Mouse (Mus musculus): ENCODE data around the gene Nova2. TPM values are rescaled to one million over a fixed set of nuclear protein-coding genes. Genes with fewer than 3 reads are reported as not detected.
A peak's percentile ranks its signal among the peaks of the same experiment; 100 is the strongest.

The Nova2 gene
- polyA plus RNA-seq, 1 experiment from 2014 or later: 0.33 TPM

DNA sequence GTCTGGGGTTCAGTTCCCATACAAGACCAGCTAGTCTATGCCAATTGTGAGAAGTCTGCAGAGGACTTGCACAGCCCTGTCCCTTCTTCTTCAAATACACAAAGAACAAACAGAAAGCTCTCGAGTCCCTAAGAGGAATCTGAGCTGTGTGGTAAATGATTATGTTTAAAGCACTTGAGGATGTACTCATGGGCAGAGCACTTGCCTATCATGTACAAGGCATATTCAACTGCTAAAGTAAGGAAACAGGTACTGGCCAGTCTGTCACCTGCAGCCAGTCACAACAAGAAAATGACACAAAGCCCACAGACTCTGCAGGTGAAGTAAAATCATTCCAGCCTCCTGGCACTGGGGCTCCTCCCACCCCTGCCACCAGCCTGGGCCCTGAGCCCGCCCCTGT is 25.2 kb upstream of the Nova2 start:
- WGBS: 87% methylated on average over 2 of the region's 2 CpGs
- H3K27me3 ChIP-seq: no peaks in the 10 kb centered on the region
- no peak overlapping the region for H3K27ac ChIP-seq
- H3K4me1 ChIP-seq (replicated peaks): no peaks in the 10 kb centered on the region
- no peak for ATAC-seq (ENCODE audit: insufficient number of reproducible peaks, insufficient read depth, low FRiP score, low TSS enrichment, low read depth)
- H3K36me3 ChIP-seq: peaks cover 66% of the 10 kb centered on the region
- H3K4me2 ChIP-seq: no peak overlapping the region
- no peak overlapping the region for H3K9ac ChIP-seq (replicated peaks)
- no peak overlapping the region for H3K4me3 ChIP-seq (replicated peaks)
- no peaks in the 10 kb centered on the region for H3K9me3 ChIP-seq

DNA sequence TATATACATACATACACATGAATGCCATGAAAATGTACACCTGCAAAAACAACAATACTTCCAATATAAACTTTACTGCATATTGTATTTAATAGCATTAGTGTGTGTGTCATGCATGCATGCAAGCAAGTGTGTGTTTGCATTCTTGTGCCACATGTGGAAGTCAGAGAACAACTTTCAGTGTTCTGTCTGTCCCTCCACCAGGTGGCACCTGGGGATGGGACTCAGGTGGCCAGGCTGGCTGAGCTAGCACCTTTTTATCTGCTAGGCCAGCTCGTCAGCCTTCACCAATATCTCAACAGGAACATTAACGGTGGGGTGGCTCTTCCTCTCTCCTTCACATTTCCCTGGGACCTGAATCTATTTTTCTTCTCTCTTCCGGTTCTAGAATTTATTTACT is 23.2 kb upstream of the Nova2 start:
- H3K4me1 ChIP-seq (replicated peaks): no peaks in the 10 kb centered on the region
- peaks cover 76% of the 10 kb centered on the region for H3K36me3 ChIP-seq
- no peak overlapping the region for H3K4me3 ChIP-seq (replicated peaks)
- H3K9ac ChIP-seq (replicated peaks): no peak overlapping the region
- no peak overlapping the region for H3K27ac ChIP-seq
- no peaks in the 10 kb centered on the region for H3K27me3 ChIP-seq
- no peaks in the 10 kb centered on the region for H3K9me3 ChIP-seq
- no peak overlapping the region for H3K4me2 ChIP-seq
- WGBS: 76% methylated on average over 3 of the region's 3 CpGs
- ATAC-seq (ENCODE audit: insufficient number of reproducible peaks, insufficient read depth, low FRiP score, low TSS enrichment, low read depth): no peak

DNA sequence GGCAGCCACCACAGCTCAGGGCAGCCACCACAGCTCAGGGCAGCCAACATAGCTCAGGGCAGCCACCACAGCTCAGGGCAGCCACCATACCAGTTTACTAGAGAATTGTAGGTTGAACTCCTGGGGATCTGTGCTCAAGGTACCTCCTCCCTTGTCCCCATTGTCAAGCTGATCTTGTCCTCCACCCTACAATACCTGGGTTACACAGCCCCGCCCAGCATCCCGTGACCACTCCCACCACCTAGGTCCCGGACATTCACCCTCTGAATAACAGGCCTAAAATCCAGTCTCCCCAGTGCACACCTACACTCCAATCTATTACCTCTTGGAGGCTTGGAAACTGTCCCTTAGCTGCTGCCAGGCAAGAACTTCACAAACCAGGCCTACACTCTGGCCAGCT is 20.7 kb upstream of the Nova2 start:
- Histone ChIP-seq H3K27ac (no peak overlapping the region), H3K4me1 (replicated peaks) (peaks cover 11% of the 10 kb centered on the region), H3K27me3 (no peaks in the 10 kb centered on the region), H3K36me3 (peaks cover 59% of the 10 kb centered on the region), H3K4me3 (replicated peaks) (no peak overlapping the region), H3K9ac (replicated peaks) (no peak overlapping the region), H3K4me2 (no peak overlapping the region), H3K9me3 (no peaks in the 10 kb centered on the region)
- no peak for ATAC-seq (ENCODE audit: insufficient number of reproducible peaks, insufficient read depth, low FRiP score, low TSS enrichment, low read depth)
- 87% methylated on average over 3 of the region's 3 CpGs for WGBS

DNA sequence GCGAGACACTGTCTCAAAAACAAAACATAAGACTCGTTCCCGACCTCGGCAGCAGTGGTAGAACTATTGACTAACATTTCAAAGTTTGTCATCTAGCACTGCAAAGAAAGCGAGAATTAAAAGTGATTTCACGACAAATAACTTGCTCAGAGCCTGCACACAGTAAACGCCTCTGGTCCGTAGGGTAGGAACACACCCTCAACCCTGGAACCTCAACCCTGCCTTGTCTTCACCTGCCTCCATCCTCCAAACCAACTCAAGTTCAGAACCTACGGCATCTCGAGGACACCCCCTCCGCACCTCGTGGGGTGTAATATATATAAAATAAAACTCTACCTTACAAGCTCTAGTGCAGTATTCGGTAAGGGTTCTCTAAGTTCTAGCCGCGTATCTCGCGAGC is 15.9 kb upstream of the Nova2 start:
- WGBS: 10% methylated on average over 17 of the region's 17 CpGs
- Histone ChIP-seq H3K9me3 (no peaks in the 10 kb centered on the region), H3K4me2 (peak overlapping the region; percentile 76), H3K27me3 (no peaks in the 10 kb centered on the region), H3K27ac (no peak overlapping the region), H3K36me3 (peaks cover 18% of the 10 kb centered on the region), H3K4me1 (replicated peaks) (peaks cover 17% of the 10 kb centered on the region), H3K9ac (replicated peaks) (peak overlapping the region; percentile 71), H3K4me3 (replicated peaks) (peak overlapping the region; percentile 81)
- peak; percentile 15; the same call in 1 of the 2 replicates for ATAC-seq (ENCODE audit: insufficient number of reproducible peaks, insufficient read depth, low FRiP score, low TSS enrichment, low read depth)

DNA sequence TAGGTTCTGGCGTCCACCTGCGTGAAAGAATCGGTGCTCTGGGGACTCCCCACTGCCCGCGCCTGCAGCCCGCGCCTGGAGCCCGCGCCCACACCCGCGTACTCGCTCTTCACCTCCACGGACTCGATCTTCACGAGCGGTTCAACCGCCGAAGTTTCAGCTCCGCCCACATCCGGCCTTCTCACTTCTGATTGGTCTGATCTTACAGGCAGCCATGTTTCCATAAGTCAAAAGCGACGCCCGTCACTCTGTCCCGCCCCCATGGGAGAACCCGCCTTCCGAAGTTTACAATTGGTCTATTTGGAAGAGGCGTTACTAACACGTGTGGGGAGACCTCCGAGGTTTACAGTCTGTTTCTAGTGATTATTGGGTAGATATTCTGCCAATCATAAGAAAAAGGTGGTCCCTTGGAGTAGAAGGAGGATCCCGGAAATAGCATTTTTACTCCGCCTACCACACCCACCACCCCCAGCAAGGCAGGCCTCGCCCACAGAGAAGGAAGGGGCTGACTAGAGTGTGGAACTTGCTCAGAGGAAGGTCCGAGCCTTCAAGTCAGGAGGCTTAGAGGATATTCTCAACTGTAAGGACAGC is 15.4 kb upstream of the Nova2 start, which contains the start of gene Ccdc61:
Ccdc61 (minus strand) TSS at position 175 of the 591 bp plus-strand sequence.
- Histone ChIP-seq H3K4me2 (peak within 1 kb of the TSS; percentile 76), H3K4me3 (replicated peaks) (peak within 1 kb of the TSS; percentile 81), H3K4me1 (replicated peaks) (peaks cover 17% of the 10 kb centered on the region), H3K27me3 (no peaks in the 10 kb centered on the region), H3K9ac (replicated peaks) (peak within 1 kb of the TSS; percentile 71), H3K27ac (no peak within 1 kb of the TSS), H3K36me3 (peaks cover 18% of the 10 kb centered on the region), H3K9me3 (no peaks in the 10 kb centered on the region)
- 2% methylated on average over 32 of the region's 33 CpGs for WGBS
- peak; percentile 99 for ATAC-seq (ENCODE audit: insufficient number of reproducible peaks, insufficient read depth, low FRiP score, low TSS enrichment, low read depth)

DNA sequence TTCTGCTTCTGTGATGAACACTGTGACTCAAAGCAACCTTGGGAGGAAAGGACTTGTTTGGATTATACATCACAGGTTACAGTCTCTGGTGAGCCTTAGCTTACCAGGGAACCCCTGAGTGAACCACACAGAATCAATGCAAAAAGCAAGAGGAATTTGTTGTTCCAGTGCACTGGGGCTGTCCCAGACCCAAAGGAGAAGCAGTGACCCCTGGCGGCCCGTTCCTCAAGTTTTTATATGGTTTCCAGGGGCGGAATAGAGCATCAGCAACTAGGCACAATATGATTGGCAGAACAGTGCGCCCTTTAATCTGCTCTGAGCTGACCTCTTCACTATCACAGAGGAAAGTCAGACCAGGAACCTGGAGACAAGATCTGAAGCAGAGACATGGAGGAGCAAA is 9.4 kb upstream of the Nova2 start:
- H3K9me3 ChIP-seq: no peaks in the 10 kb centered on the region
- no peak for ATAC-seq (ENCODE audit: insufficient number of reproducible peaks, insufficient read depth, low FRiP score, low TSS enrichment, low read depth)
- H3K27me3 ChIP-seq: peaks cover 16% of the 10 kb centered on the region
- 77% methylated on average over 4 of the region's 4 CpGs for WGBS
- no peak overlapping the region for H3K4me2 ChIP-seq
- no peak overlapping the region for H3K27ac ChIP-seq
- H3K36me3 ChIP-seq: no peaks in the 10 kb centered on the region
- H3K4me3 ChIP-seq (replicated peaks): no peak overlapping the region
- H3K9ac ChIP-seq (replicated peaks): no peak overlapping the region
- 0 out of 2 replicates have a peak, but pooled peaks cover under 1% of the 10 kb centered on the region for H3K4me1 ChIP-seq (replicated peaks)

DNA sequence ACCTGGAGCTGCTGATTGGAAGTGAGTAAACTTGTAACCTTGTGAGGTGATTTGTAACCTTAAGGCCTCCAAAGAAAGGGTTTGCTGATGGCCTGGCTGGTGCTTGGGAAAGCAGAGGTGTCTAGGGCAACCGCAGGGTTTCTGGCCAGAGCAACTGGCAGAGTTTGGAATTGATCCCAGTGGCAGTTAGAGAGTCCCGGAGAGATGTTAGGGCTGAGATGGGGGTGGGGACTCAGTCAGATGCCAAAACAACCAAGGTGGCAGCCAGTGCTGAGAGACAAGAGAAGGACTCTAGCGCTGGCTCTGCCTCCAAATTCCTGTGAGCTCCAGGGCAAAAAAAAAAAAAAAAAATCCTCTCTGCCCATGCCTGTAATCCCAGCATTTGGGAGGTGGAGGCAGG is 7.8 kb upstream of the Nova2 start:
- Histone ChIP-seq H3K36me3 (no peaks in the 10 kb centered on the region), H3K4me2 (no peak overlapping the region), H3K27ac (no peak overlapping the region), H3K9ac (replicated peaks) (no peak overlapping the region), H3K4me3 (replicated peaks) (no peak overlapping the region), H3K27me3 (peaks cover 32% of the 10 kb centered on the region), H3K4me1 (replicated peaks) (no peaks in the 10 kb centered on the region), H3K9me3 (no peaks in the 10 kb centered on the region)
- ATAC-seq (ENCODE audit: insufficient number of reproducible peaks, insufficient read depth, low FRiP score, low TSS enrichment, low read depth): no peak
- WGBS: 61% methylated on average over 3 of the region's 3 CpGs

DNA sequence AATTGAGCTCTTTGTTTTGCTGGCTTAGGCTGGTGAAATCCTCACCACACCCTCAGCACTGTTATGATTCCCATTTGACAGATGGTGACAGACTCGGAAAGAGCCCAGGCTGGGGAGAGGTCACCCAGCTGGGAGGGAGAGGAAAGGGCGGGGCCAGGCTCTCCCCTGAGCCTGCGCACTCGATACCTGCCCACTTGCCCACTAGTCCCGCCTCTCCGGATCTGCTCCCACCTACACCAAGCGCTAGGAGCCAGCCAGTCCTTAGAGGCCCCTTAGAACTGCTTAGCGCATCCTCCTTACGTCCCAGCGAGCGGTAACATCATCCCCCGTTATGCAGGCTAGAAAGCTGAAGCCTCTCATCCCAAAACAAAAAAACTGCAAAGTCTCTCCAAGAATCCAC is 4.6 kb upstream of the Nova2 start:
- no peak overlapping the region for H3K9ac ChIP-seq (replicated peaks)
- no peak overlapping the region for H3K27ac ChIP-seq
- WGBS: 1% methylated on average over 12 of the region's 12 CpGs
- H3K36me3 ChIP-seq: no peaks in the 10 kb centered on the region
- peaks cover 5% of the 10 kb centered on the region; the same call in 1 of the 2 replicates for H3K9me3 ChIP-seq
- no peak overlapping the region for H3K4me3 ChIP-seq (replicated peaks)
- H3K27me3 ChIP-seq: peaks cover 62% of the 10 kb centered on the region
- peak overlapping the region; percentile 31 for H3K4me2 ChIP-seq
- no peak for ATAC-seq (ENCODE audit: insufficient number of reproducible peaks, insufficient read depth, low FRiP score, low TSS enrichment, low read depth)
- peaks cover 9% of the 10 kb centered on the region; the same call in 1 of the 2 replicates for H3K4me1 ChIP-seq (replicated peaks)

DNA sequence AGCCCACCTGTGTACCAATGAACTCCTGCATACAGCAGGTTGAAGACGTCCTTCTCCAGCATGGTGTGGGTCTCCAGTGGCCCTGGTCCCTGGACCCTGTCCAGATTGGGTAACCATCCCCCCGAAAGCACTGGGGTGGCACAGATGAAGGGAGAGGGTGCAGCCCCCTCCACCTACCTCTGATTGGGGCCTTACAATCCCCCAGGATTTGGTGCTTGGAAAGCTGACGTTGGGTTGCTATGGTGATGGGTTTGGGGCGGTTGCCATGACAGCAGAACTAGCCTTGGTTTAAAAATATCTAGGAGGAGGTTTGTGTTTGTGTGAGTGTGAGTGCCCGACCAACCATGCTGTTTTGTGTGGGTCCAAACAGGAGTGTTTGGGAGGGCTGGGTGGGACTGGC is 2.9 kb upstream of the Nova2 start:
- Histone ChIP-seq H3K9ac (replicated peaks) (no peak overlapping the region), H3K4me1 (replicated peaks) (peaks cover 13% of the 10 kb centered on the region; the same call in 1 of the 2 replicates), H3K27ac (no peak overlapping the region), H3K9me3 (peaks cover 5% of the 10 kb centered on the region; the same call in 1 of the 2 replicates), H3K4me2 (no peak overlapping the region), H3K27me3 (peaks cover 76% of the 10 kb centered on the region), H3K36me3 (no peaks in the 10 kb centered on the region), H3K4me3 (replicated peaks) (no peak overlapping the region)
- ATAC-seq (ENCODE audit: insufficient number of reproducible peaks, insufficient read depth, low FRiP score, low TSS enrichment, low read depth): no peak
- WGBS: 55% methylated on average over 5 of the region's 5 CpGs

DNA sequence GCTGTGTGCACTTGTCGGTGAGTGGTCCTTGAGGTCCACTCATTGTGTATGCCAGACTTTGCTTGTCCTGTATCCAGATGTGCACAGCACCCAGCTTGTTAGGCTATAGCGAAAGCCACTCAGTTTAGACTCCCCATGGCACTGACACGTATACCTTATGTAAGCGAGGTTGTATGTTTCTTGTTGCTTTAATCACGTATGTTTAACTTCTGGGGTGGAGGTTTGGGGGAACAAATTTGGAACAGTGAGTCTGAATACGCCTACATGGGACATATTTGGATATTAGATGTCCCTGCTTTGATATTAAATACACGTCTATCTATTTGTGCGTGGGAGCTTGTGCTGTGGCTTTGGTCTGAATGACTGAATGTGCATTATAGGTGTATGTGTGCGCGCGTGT is 2.4 kb upstream of the Nova2 start:
- WGBS: 73% methylated on average over 11 of the region's 11 CpGs
- H3K27ac ChIP-seq: no peak overlapping the region
- H3K4me1 ChIP-seq (replicated peaks): peaks cover 13% of the 10 kb centered on the region; the same call in 1 of the 2 replicates
- no peak overlapping the region for H3K4me2 ChIP-seq
- H3K27me3 ChIP-seq: peaks cover 78% of the 10 kb centered on the region
- H3K4me3 ChIP-seq (replicated peaks): no peak overlapping the region
- no peaks in the 10 kb centered on the region for H3K36me3 ChIP-seq
- H3K9me3 ChIP-seq: peaks cover 5% of the 10 kb centered on the region; the same call in 1 of the 2 replicates
- no peak for ATAC-seq (ENCODE audit: insufficient number of reproducible peaks, insufficient read depth, low FRiP score, low TSS enrichment, low read depth)
- no peak overlapping the region for H3K9ac ChIP-seq (replicated peaks)

DNA sequence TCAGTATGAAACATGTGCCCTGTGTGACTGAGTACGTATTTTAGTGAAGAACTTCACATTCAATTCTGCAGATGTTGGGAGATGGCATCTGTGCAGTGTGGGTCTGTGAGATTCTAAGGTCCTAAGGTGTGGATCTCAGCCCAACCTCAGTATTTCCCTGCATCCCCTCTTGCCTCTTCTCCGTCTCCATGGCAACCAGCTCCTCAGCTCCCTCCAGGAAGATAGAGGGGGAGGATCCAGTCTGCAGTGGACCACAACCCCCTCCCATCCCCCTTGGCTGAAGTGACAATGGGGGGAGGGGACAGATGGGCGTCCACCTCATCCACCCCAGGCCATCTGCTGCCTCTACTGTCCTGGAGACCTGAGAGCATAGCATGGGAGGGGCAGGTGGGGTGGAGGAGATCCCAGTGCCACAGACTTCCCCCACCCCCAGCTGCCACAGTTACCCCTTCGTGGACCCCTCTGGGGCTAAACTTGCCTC is 1.9 kb upstream of the Nova2 start:
- 30% methylated on average over 4 of the region's 4 CpGs for WGBS
- Histone ChIP-seq H3K4me3 (replicated peaks) (no peak overlapping the region), H3K9ac (replicated peaks) (no peak overlapping the region), H3K4me1 (replicated peaks) (peaks cover 13% of the 10 kb centered on the region; the same call in 1 of the 2 replicates), H3K27me3 (peaks cover 81% of the 10 kb centered on the region), H3K4me2 (no peak overlapping the region), H3K9me3 (peaks cover 5% of the 10 kb centered on the region; the same call in 1 of the 2 replicates), H3K36me3 (no peaks in the 10 kb centered on the region), H3K27ac (no peak overlapping the region)
- ATAC-seq (ENCODE audit: insufficient number of reproducible peaks, insufficient read depth, low FRiP score, low TSS enrichment, low read depth): no peak

DNA sequence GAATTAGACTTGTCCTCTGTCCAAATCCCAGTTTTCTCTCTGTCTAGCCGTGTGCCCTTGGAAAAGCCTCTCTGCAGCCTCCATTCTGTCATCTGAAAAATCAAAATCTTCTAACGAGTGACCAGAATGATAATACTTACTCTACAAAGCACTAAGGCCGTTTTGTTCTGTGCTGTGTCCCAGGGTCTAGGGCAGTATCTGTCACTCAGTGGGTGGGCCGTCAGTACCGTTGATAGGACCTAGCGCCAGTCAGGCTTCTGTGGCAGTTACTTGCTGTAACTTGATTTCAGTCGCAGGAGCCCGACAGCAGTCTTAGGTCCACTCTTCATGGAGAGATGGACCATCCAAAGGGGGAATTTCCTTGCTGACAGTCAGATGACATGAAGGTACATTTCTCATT is 1.4 kb upstream of the Nova2 start:
- H3K27ac ChIP-seq: no peak overlapping the region
- peaks cover 87% of the 10 kb centered on the region for H3K27me3 ChIP-seq
- WGBS: 19% methylated on average over 8 of the region's 8 CpGs
- peaks cover 5% of the 10 kb centered on the region; the same call in 1 of the 2 replicates for H3K9me3 ChIP-seq
- H3K4me1 ChIP-seq (replicated peaks): peaks cover 13% of the 10 kb centered on the region; the same call in 1 of the 2 replicates
- no peak for ATAC-seq (ENCODE audit: insufficient number of reproducible peaks, insufficient read depth, low FRiP score, low TSS enrichment, low read depth)
- H3K4me2 ChIP-seq: no peak overlapping the region
- H3K4me3 ChIP-seq (replicated peaks): no peak overlapping the region
- no peaks in the 10 kb centered on the region for H3K36me3 ChIP-seq
- H3K9ac ChIP-seq (replicated peaks): no peak overlapping the region
